Mouse (Mus musculus): Measurements from ENCODE around the gene Sestd1. TPM values are rescaled to one million over a fixed set of nuclear protein-coding genes. Genes with fewer than 3 reads are reported as not detected.

The Sestd1 gene
- total and polyA plus RNA-seq, 3 experiments, result not detected

GRCm38 (mm10) chr2:77172241-77172671 lies 108.1 kb downstream of the Sestd1 start:
- Histone ChIP-seq H3K4me1 (ENCODE audit: control insufficient read depth in 1 of 2, insufficient read depth in 2 of 2, low read length in 2 of 2) (peaks cover 0 to 3% of the 10 kb centered on the region in 2 experiments; a peak in 2 of 4 replicates), H3K4me3 (ENCODE audit: control insufficient read depth in 1 of 2, insufficient read depth in 1 of 2, low read depth in 2 of 2, low read length in 2 of 2) (no peak overlapping the region), H3K36me3 (ENCODE audit: control insufficient read depth in 1 of 2, insufficient read depth in 2 of 2, low read length in 2 of 2) (peaks cover 0 to 4% of the 10 kb centered on the region in 2 experiments; a peak in 2 of 4 replicates), H3K27me3 (ENCODE audit: control insufficient read depth in 1 of 2, insufficient read depth in 2 of 2, low read length in 2 of 2) (no peaks in the 10 kb centered on the region), H3K27ac (ENCODE audit: control insufficient read depth, low read depth, low read length) (no peak overlapping the region), H3K9ac (ENCODE audit: control insufficient read depth, low read depth, low read length, poor library complexity, severe bottlenecking) (no peak overlapping the region), H3K79me2 (ENCODE audit: control insufficient read depth, insufficient read depth, low read length, poor library complexity) (no peaks in the 10 kb centered on the region), H3K9me3 (replicated peaks; ENCODE audit: insufficient read depth, low read length) (no peaks in the 10 kb centered on the region)
- TF ChIP-seq USF2 (IDR thresholded peaks at IDR 0.05; ENCODE audit: borderline replicate concordance in 1 of 2, insufficient read depth in 1 of 2, low read depth in 1 of 2, low read length in 2 of 2), result no peak
- no peak for TF ChIP-seq MXI1 (IDR thresholded peaks at IDR 0.05; ENCODE audit: low read depth, low read length)
- no peak for TF ChIP-seq CHD1 (IDR thresholded peaks at IDR 0.05; ENCODE audit: low read depth, low read length)
- no peak for TF ChIP-seq HCFC1 (IDR thresholded peaks at IDR 0.05; ENCODE audit: low read depth, low read length)
- no peak for TF ChIP-seq RCOR1 (IDR thresholded peaks at IDR 0.05; ENCODE audit: low read depth, low read length)
- TF ChIP-seq MYC (IDR thresholded peaks at IDR 0.05; ENCODE audit: low read depth, low read length), result no peak
- TF ChIP-seq CHD2 (IDR thresholded peaks at IDR 0.05; ENCODE audit: low read length), result no peak
- no peak for DNase-seq (ENCODE audit: low read depth, low spot score)

GRCm38 (mm10) chr2:77171444-77172240 lies 108.8 kb downstream of the Sestd1 start:
- TF ChIP-seq JUND (IDR thresholded peaks at IDR 0.05; ENCODE audit: low read depth, low read length) (no peak), MYC (IDR thresholded peaks at IDR 0.05; ENCODE audit: low read depth, low read length) (no peak), POLR2AphosphoS5 (IDR thresholded peaks at IDR 0.05; ENCODE audit: borderline replicate concordance, low read depth, low read length) (no peak), NELFE (IDR thresholded peaks at IDR 0.05; ENCODE audit: low read depth, low read length) (no peak), GATA1 (IDR thresholded peaks at IDR 0.05; ENCODE audit: low read depth, low read length) (no peak), HCFC1 (IDR thresholded peaks at IDR 0.05; ENCODE audit: low read depth, low read length) (no peak), MAX (IDR thresholded peaks at IDR 0.05; ENCODE audit: low read length) (no peak), MXI1 (IDR thresholded peaks at IDR 0.05; ENCODE audit: low read depth, low read length) (no peak), EP300 (IDR thresholded peaks at IDR 0.05; ENCODE audit: low read depth in 1 of 2, low read length in 2 of 2) (no peak), SIN3A (IDR thresholded peaks at IDR 0.05; ENCODE audit: low read length) (no peak), SMC3 (IDR thresholded peaks at IDR 0.05; ENCODE audit: low read depth, low read length) (no peak), ZC3H11A (IDR thresholded peaks at IDR 0.05; ENCODE audit: low read depth, low read length) (no peak)
- Histone ChIP-seq H3K4me1 (ENCODE audit: control insufficient read depth in 1 of 2, insufficient read depth in 2 of 2, low read length in 2 of 2) (no peaks in the 10 kb centered on the region; a peak in 1 of 4 replicates), H3K27me3 (ENCODE audit: control insufficient read depth in 1 of 2, insufficient read depth in 2 of 2, low read length in 2 of 2) (no peaks in the 10 kb centered on the region), H3K4me3 (ENCODE audit: control insufficient read depth in 1 of 2, insufficient read depth in 1 of 2, low read depth in 2 of 2, low read length in 2 of 2) (no peak overlapping the region), H3K27ac (ENCODE audit: control insufficient read depth, low read depth, low read length) (no peak overlapping the region), H3K9me3 (replicated peaks; ENCODE audit: insufficient read depth, low read length) (no peaks in the 10 kb centered on the region), H3K79me2 (ENCODE audit: control insufficient read depth, insufficient read depth, low read length, poor library complexity) (no peaks in the 10 kb centered on the region), H3K9ac (ENCODE audit: control insufficient read depth, low read depth, low read length, poor library complexity, severe bottlenecking) (no peak overlapping the region), H3K36me3 (ENCODE audit: control insufficient read depth in 1 of 2, insufficient read depth in 2 of 2, low read length in 2 of 2) (peaks cover 0 to 3% of the 10 kb centered on the region in 2 experiments; a peak in 2 of 4 replicates)
- DNase-seq (ENCODE audit: low read depth, low spot score), result no peak
